Mouse (Mus musculus) cortical plate, adult 2 months (tissue): ENCODE measurements at regions not wholly inside any gene's neighbourhood (a gene's known extent, or its start where the extent isn't known, plus 50 kb on each side); places are given as distances from the start of the nearest gene placed in this dataset.

Experiments used
- CTCF ChIP-seq: fragments of 200-500 bp; IDR thresholded peaks from 2 replicates; pipeline ENCODE4 v1.5.1; 2011; ENCODE audit warnings: mild to moderate bottlenecking, control low read depth, low read length; ENCODE audit not compliant: insufficient read depth; ENCODE audit errors: extremely low read depth
- POLR2A ChIP-seq: fragments of 200-500 bp; IDR thresholded peaks from 2 replicates; pipeline ENCODE4 v1.6.1; 2011; ENCODE audit warnings: mild to moderate bottlenecking, low read length, control low read depth; ENCODE audit not compliant: insufficient read depth; ENCODE audit errors: extremely low read depth

DNA sequence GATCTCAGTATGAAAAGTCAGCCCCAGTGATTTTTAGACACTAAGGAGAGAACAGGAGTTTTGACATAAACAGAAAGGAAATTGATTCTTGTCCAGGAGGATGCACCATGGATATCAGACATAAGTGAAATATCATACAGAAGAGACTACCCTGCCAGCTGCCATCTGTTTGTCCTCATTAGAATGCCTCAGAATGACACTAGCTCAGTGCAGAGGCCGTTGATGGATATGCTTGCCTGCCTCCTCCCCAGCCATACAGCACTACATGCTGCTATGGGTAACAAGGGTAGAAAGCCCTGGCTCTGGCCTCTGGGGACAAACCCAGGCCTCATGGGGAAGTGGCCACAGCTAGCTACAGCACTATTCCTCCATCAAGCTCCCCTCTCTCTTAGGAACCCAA, 198.0 kb upstream of the Fam49a start:
- TF ChIP-seq CTCF, result no peak
- no peak for TF ChIP-seq POLR2A
